Mouse (Mus musculus): ENCODE results near the gene Gm26897. TPM values are rescaled to one million over a fixed set of nuclear protein-coding genes. Genes with fewer than 3 reads are reported as not detected.

The Gm26897 gene
- total and polyA plus RNA-seq, 3 experiments, result not detected

DNA sequence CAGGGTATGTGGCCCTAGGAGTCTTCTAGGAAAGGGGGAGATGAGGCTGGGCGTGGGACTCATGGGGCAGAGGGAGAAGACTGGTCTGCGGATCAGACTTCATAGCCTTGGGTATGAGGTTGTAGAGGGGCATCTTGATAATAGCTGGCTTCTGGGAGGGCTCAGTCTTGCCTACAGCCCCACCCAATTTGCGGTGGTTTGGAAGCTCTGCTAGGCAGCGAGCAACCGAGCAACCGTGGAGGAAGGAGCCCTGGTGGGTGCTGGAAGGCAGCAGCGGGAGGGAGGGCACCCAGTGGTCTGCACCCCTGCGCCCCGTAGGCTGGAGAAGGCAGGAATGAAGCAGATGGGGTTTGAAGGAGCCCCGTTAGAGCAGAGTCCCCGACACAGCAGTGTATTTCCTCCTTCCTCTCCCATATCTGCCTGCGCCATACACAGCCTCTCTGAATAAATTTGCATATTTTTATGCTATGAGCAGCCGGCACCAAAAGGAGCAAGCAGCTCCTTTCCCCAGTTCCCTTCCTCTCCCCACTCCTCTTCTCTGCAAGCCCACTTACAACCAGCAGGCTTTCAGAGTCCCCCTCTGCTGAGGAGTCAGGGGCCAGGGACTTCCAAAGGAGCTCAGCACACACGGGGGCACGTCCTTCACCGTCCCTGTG is 20.9 kb downstream of the Gm26897 start:
- Histone ChIP-seq H3K27me3 (ENCODE audit: control insufficient read depth, insufficient read depth, low read length) (no peaks in the 10 kb centered on the region), H3K4me1 (ENCODE audit: control insufficient read depth, insufficient read depth, low read length) (no peaks in the 10 kb centered on the region), H3K4me3 (no peak overlapping the region), H3K79me2 (replicated peaks; ENCODE audit: control insufficient read depth, insufficient read depth, low read length) (no peaks in the 10 kb centered on the region), H3K27ac (no peak overlapping the region), H3K9ac (ENCODE audit: low read depth, low read length) (0 out of 2 replicates have a peak overlapping the region, but pooled peaks have one; percentile 16), H3K36me3 (ENCODE audit: control insufficient read depth, insufficient read depth, low read length) (no peaks in the 10 kb centered on the region)
- DNase-seq, result no peak
- TF ChIP-seq POLR2A (IDR thresholded peaks at IDR 0.05; ENCODE audit: insufficient read depth, low read depth, low read length), result no peak
- intact Hi-C loops (cut with DNase I), result no loop called here
- 45% methylated on average over 16 of the region's 16 CpGs for WGBS

- no peaks in the 10 kb centered on the region for H3K36me3 ChIP-seq (ENCODE audit: control insufficient read depth, insufficient read depth, low read length)
- H3K4me3 ChIP-seq, result no peak overlapping the region
- DNase-seq, result no peak
- no peaks in the 10 kb centered on the region for H3K4me1 ChIP-seq (ENCODE audit: control insufficient read depth, insufficient read depth, low read length)
- TF ChIP-seq POLR2A (IDR thresholded peaks at IDR 0.05; ENCODE audit: insufficient read depth, low read depth, low read length) (no peak), CTCF (IDR thresholded peaks at IDR 0.05) (no peak), EP300 (IDR thresholded peaks at IDR 0.05; ENCODE audit: insufficient read depth, low read depth, low read length) (no peak)
- no peak overlapping the region for H3K27ac ChIP-seq
- intact Hi-C loops (cut with DNase I), result no loop called here
- H3K27me3 ChIP-seq (ENCODE audit: control insufficient read depth, insufficient read depth, low read length), result no peaks in the 10 kb centered on the region
- no peak overlapping the region for H3K9ac ChIP-seq (ENCODE audit: low read depth, low read length)
- 26% methylated on average over 5 of the region's 5 CpGs for WGBS
- H3K79me2 ChIP-seq (replicated peaks; ENCODE audit: control insufficient read depth, insufficient read depth, low read length), result no peaks in the 10 kb centered on the region
Measured at GRCm38 (mm10) chr5:111755330-111755729, 21.6 kb downstream of the Gm26897 start.

GRCm38 (mm10) chr5:111760721-111761480 is 27.2 kb downstream of the Gm26897 start:
- no peaks in the 10 kb centered on the region for H3K36me3 ChIP-seq (ENCODE audit: control insufficient read depth, insufficient read depth, low read length)
- intact Hi-C loops (cut with DNase I), result no loop called here
- WGBS, result 17% methylated on average over 10 of the region's 10 CpGs
- DNase-seq, result no peak
- TF ChIP-seq CTCF (IDR thresholded peaks at IDR 0.05) (no peak), POLR2A (IDR thresholded peaks at IDR 0.05; ENCODE audit: insufficient read depth, low read depth, low read length) (no peak), EP300 (IDR thresholded peaks at IDR 0.05; ENCODE audit: insufficient read depth, low read depth, low read length) (no peak)
- no peak overlapping the region for H3K9ac ChIP-seq (ENCODE audit: low read depth, low read length)
- peaks cover 3% of the 10 kb centered on the region; the same call in 1 of the 2 replicates for H3K4me1 ChIP-seq (ENCODE audit: control insufficient read depth, insufficient read depth, low read length)
- H3K79me2 ChIP-seq (replicated peaks; ENCODE audit: control insufficient read depth, insufficient read depth, low read length), result no peaks in the 10 kb centered on the region
- H3K27ac ChIP-seq, result no peak overlapping the region
- no peaks in the 10 kb centered on the region for H3K27me3 ChIP-seq (ENCODE audit: control insufficient read depth, insufficient read depth, low read length)
- no peak overlapping the region for H3K4me3 ChIP-seq

GRCm38 (mm10) chr5:111761574-111761973 is 27.9 kb downstream of the Gm26897 start:
- under 1% methylated on average over 12 of the region's 12 CpGs for WGBS
- no peak overlapping the region for H3K27ac ChIP-seq
- intact Hi-C loops (cut with DNase I), result no loop called here

DNA sequence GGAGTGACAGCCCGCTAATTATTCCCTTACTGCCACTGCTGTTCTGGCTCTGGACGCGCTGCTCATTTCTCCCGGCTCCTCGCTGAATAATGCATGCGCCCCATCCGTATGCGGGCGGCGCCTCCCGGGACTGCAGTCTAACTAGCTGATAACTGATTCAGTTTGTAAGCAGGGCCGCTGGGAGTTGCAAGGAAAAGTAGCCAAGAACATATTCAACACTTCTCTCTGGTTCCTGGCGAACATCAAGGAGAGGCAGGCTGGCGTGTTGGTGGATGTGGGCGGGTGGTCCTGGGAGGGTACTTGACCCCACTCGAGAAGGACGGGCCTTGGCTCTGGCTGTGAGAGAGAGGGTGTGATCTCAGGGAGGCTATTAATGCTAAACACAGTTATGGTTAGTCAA is 28.4 kb downstream of the Gm26897 start:
- no peaks in the 10 kb centered on the region for H3K36me3 ChIP-seq (ENCODE audit: control insufficient read depth, insufficient read depth, low read length)
- peaks cover 3% of the 10 kb centered on the region; the same call in 1 of the 2 replicates for H3K4me1 ChIP-seq (ENCODE audit: control insufficient read depth, insufficient read depth, low read length)
- intact Hi-C loops (cut with DNase I), result no loop called here
- H3K27me3 ChIP-seq (ENCODE audit: control insufficient read depth, insufficient read depth, low read length), result no peaks in the 10 kb centered on the region
- H3K4me3 ChIP-seq, result peak overlapping the region; percentile 28; the same call in 1 of the 2 replicates
- TF ChIP-seq POLR2A (IDR thresholded peaks at IDR 0.05; ENCODE audit: insufficient read depth, low read depth, low read length), result no peak
- TF ChIP-seq CTCF (IDR thresholded peaks at IDR 0.05), result peak; percentile 51
- no peak for TF ChIP-seq EP300 (IDR thresholded peaks at IDR 0.05; ENCODE audit: insufficient read depth, low read depth, low read length)
- H3K79me2 ChIP-seq (replicated peaks; ENCODE audit: control insufficient read depth, insufficient read depth, low read length), result no peaks in the 10 kb centered on the region
- 0 out of 2 replicates have a peak overlapping the region, but pooled peaks have one; percentile 38 for H3K9ac ChIP-seq (ENCODE audit: low read depth, low read length)
- H3K27ac ChIP-seq, result no peak overlapping the region
- WGBS, result 12% methylated on average over 17 of the region's 17 CpGs
- peak; percentile 62 to 70 for DNase-seq

More at GRCm38 (mm10) chr5:111761574-111761973, 27.9 kb downstream of the Gm26897 start:
- TF ChIP-seq EP300 (IDR thresholded peaks at IDR 0.05; ENCODE audit: insufficient read depth, low read depth, low read length), result no peak
- Histone ChIP-seq H3K4me3 (peak overlapping the region; percentile 28), H3K36me3 (ENCODE audit: control insufficient read depth, insufficient read depth, low read length) (no peaks in the 10 kb centered on the region), H3K79me2 (replicated peaks; ENCODE audit: control insufficient read depth, insufficient read depth, low read length) (no peaks in the 10 kb centered on the region), H3K9ac (ENCODE audit: low read depth, low read length) (peak overlapping the region; percentile 1; the same call in 1 of the 2 replicates), H3K27me3 (ENCODE audit: control insufficient read depth, insufficient read depth, low read length) (no peaks in the 10 kb centered on the region), H3K4me1 (ENCODE audit: control insufficient read depth, insufficient read depth, low read length) (peaks cover 3% of the 10 kb centered on the region; the same call in 1 of the 2 replicates)
- no peak for DNase-seq
